Mouse (Mus musculus): ENCODE results near the gene Mbd3l2. TPM values are rescaled to one million over a fixed set of nuclear protein-coding genes. Genes with fewer than 3 reads are reported as not detected.

Mbd3l2 gene
- total RNA-seq (2023): not detected in 2 replicates

GRCm38 (mm10) chr9:18430354-18430753, at the start of gene Mbd3l2:
Gene Mbd3l2, plus strand, starts transcription at chr9:18430654.

GRCm38 (mm10) chr9:18402895-18403294, 27.6 kb upstream of the Mbd3l2 start, which contains the start of gene Naalad2:
Gene Naalad2, minus strand, starts transcription at chr9:18402995.

GRCm38 (mm10) chr9:18404118-18404517, 26.3 kb upstream of the Mbd3l2 start, which contains the start of gene Ubtfl1:
Gene Ubtfl1, plus strand, starts transcription at chr9:18404418.

GRCm38 (mm10) chr9:18478168-18478567, 47.7 kb downstream of the Mbd3l2 start, which contains the start of the genes Zfp558 and Mbd3l1:
Gene Zfp558, minus strand, starts transcription at chr9:18478268.
Gene Mbd3l1, plus strand, starts transcription at chr9:18478359.

Other genes with a start within 250 kb of the Mbd3l2 start
- gene Chordc1, start 138.5 kb upstream of the Mbd3l2 start, total RNA-seq (2023): 29.6 and 32.0 TPM in 2 replicates
- not detected in 2 replicates for gene Naalad2, start 27.7 kb upstream of the Mbd3l2 start, total RNA-seq (2023)
- not detected in 2 replicates for gene Ubtfl1, start 26.2 kb upstream of the Mbd3l2 start, total RNA-seq (2023)
- not detected in 2 replicates for gene Zfp558, start 47.6 kb downstream of the Mbd3l2 start, total RNA-seq (2023)
- gene Mbd3l1, start 47.7 kb downstream of the Mbd3l2 start, total RNA-seq (2023): not detected in 2 replicates
- gene Muc16, start 243.9 kb downstream of the Mbd3l2 start, total RNA-seq (2023): not detected in 2 replicates